ENCODE assay signal across 9 mouse cellular contexts in the genomic region with DNA sequence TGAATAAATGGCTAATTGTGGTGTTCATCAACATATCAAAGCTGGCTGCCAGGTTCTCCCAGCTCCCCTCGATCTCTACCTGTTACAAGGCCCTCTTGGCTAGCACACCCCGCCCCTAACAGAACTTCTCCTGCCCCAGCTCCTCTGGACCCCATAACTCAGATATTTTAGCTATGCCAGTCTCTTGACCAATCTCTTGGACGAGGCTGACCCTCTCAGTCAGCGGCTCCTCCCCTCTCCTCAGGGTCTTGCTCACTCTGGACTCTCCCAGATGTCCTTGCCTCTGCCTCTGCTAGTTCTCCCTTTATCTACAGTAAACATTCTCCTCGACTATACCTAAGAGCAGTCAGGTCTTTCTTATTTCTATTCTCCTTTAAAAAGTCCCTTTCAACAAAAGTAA. TPM values are rescaled to one million over a fixed set of nuclear protein-coding genes. Genes with fewer than 3 reads are reported as not detected.
DNase-seq lines count a peak whose midpoint lies in the region; ATAC-seq and TF ChIP-seq lines count a peak whose summit lies in the region.
"Had no signal": no experiment of that assay in that cellular context is flagged by ENCODE, and none has a peak within 500 bp of the region (broad histone marks: within the 10 kb centered on the region; RNA-seq: fewer than 3 reads in every experiment).

No protein-coding gene starts in this region.

- H3K27me3 ChIP-seq in forebrain, embryonic 14.5 days (replicated peaks; ENCODE audit: control insufficient read depth, insufficient read depth, low read length), result no peaks in the 10 kb centered on the region
- no peaks in the 10 kb centered on the region for H3K27me3 ChIP-seq in forebrain, postnatal 0 days (ENCODE audit: insufficient read depth, low read length)
- H3K27me3 ChIP-seq in lung, embryonic 14.5 days (ENCODE audit: insufficient read depth, low read length), result no peaks in the 10 kb centered on the region
- H3K27me3 ChIP-seq in liver, embryonic 16.5 days (ENCODE audit: control insufficient read depth, insufficient read depth, low read depth, low read length), result no peaks in the 10 kb centered on the region
- H3K27me3 ChIP-seq in midbrain, embryonic 13.5 days, result no peaks in the 10 kb centered on the region

- no peak for DNase-seq in forebrain, embryonic 14.5 days (ENCODE audit: low spot score)
- no peak for DNase-seq in forebrain, postnatal 0 days
- no peak for DNase-seq in lung, embryonic 14.5 days
- no peak for DNase-seq in lung, postnatal 14 days
- no peak for DNase-seq in urinary bladder, adult 2 months (ENCODE audit: low spot score)

- H3K27ac ChIP-seq in forebrain, embryonic 14.5 days (ENCODE audit: low read depth, low read length), result no peak overlapping the region
- no peak overlapping the region for H3K27ac ChIP-seq in forebrain, postnatal 0 days (ENCODE audit: low read depth, low read length)
- no peak overlapping the region for H3K27ac ChIP-seq in lung, embryonic 14.5 days (ENCODE audit: low read depth)
- peak overlapping the region; percentile 91 for H3K27ac ChIP-seq in liver, embryonic 16.5 days (ENCODE audit: low read length)
- H3K27ac ChIP-seq in midbrain, embryonic 13.5 days, result no peak overlapping the region

- no peaks in the 10 kb centered on the region for H3K9me3 ChIP-seq in forebrain, embryonic 14.5 days (replicated peaks; ENCODE audit: control insufficient read depth, low read length)
- no peaks in the 10 kb centered on the region for H3K9me3 ChIP-seq in forebrain, postnatal 0 days (ENCODE audit: low read length)
- H3K9me3 ChIP-seq in lung, embryonic 14.5 days (ENCODE audit: low read depth, low read length), result no peaks in the 10 kb centered on the region
- H3K9me3 ChIP-seq in liver, embryonic 16.5 days (replicated peaks; ENCODE audit: control insufficient read depth, low read length), result no peaks in the 10 kb centered on the region
- no peaks in the 10 kb centered on the region for H3K9me3 ChIP-seq in midbrain, embryonic 13.5 days

- peak overlapping the region; percentile 13; the same call in 1 of the 2 replicates for H3K9ac ChIP-seq in forebrain, embryonic 14.5 days (ENCODE audit: low read length)
- H3K9ac ChIP-seq in forebrain, postnatal 0 days, result no peak overlapping the region
- no peak overlapping the region for H3K9ac ChIP-seq in lung, embryonic 14.5 days
- H3K9ac ChIP-seq in liver, embryonic 16.5 days (ENCODE audit: low read depth, low read length), result peak overlapping the region; percentile 51
- H3K9ac ChIP-seq in midbrain, embryonic 13.5 days (replicated peaks), result no peak overlapping the region

- H3K4me3 ChIP-seq in forebrain, embryonic 14.5 days (ENCODE audit: low read depth, low read length), result no peak overlapping the region
- no peak overlapping the region for H3K4me3 ChIP-seq in forebrain, postnatal 0 days (ENCODE audit: low read depth, low read length)
- H3K4me3 ChIP-seq in lung, embryonic 14.5 days (ENCODE audit: low read depth, low read length), result no peak overlapping the region
- no peak overlapping the region for H3K4me3 ChIP-seq in liver, embryonic 16.5 days (ENCODE audit: low read depth, low read length)
- H3K4me3 ChIP-seq in midbrain, embryonic 13.5 days (replicated peaks), result no peak overlapping the region

- 37% methylated on average over 5 of the region's 5 CpGs for WGBS in forebrain, embryonic 14.5 days
- WGBS in forebrain, postnatal 0 days, result 43% methylated on average over 5 of the region's 5 CpGs
- 19% methylated on average over 5 of the region's 5 CpGs for WGBS in lung, embryonic 14.5 days
- WGBS in liver, embryonic 16.5 days (ENCODE audit: insufficient replicate concordance), result 39% methylated on average over 5 of the region's 5 CpGs
- 38% methylated on average over 5 of the region's 5 CpGs for WGBS in midbrain, embryonic 13.5 days

- H3K4me1 ChIP-seq in forebrain, embryonic 14.5 days (ENCODE audit: control insufficient read depth, insufficient read depth, low read length), result no peaks in the 10 kb centered on the region
- H3K4me1 ChIP-seq in forebrain, postnatal 0 days (ENCODE audit: insufficient read depth), result no peaks in the 10 kb centered on the region
- 0 out of 2 replicates have a peak, but pooled peaks cover 3% of the 10 kb centered on the region for H3K4me1 ChIP-seq in lung, embryonic 14.5 days (ENCODE audit: insufficient read depth)
- peaks cover 14% of the 10 kb centered on the region for H3K4me1 ChIP-seq in liver, embryonic 16.5 days (ENCODE audit: control insufficient read depth, low read depth, low read length)
- H3K4me1 ChIP-seq in midbrain, embryonic 13.5 days (replicated peaks), result no peaks in the 10 kb centered on the region

- no peak for ATAC-seq in forebrain, embryonic 14.5 days
- no peak for ATAC-seq in forebrain, postnatal 0 days
- ATAC-seq in lung, embryonic 14.5 days (ENCODE audit: insufficient read depth), result peak; percentile 71; the same call in 1 of the 2 replicates
- peak; percentile 73 for ATAC-seq in erythroblast, adult 5-6 weeks (replicated peaks; ENCODE audit: low FRiP score, poor library complexity, severe bottlenecking)
- peak; percentile 92 for ATAC-seq in liver, embryonic 16.5 days (ENCODE audit: low read depth)
- ATAC-seq in midbrain, embryonic 13.5 days, result no peak

- H3K4me2 ChIP-seq in forebrain, embryonic 14.5 days (ENCODE audit: low read length), result no peak overlapping the region
- H3K4me2 ChIP-seq in forebrain, postnatal 0 days (ENCODE audit: low read depth), result no peak overlapping the region
- no peak overlapping the region for H3K4me2 ChIP-seq in lung, embryonic 14.5 days
- H3K4me2 ChIP-seq in liver, embryonic 16.5 days (ENCODE audit: low read depth, low read length), result peak overlapping the region; percentile 45
- no peak overlapping the region for H3K4me2 ChIP-seq in midbrain, embryonic 13.5 days (replicated peaks)

- TF ChIP-seq CTCF in forebrain, postnatal 0 days (IDR thresholded peaks at IDR 0.05; ENCODE audit: low read depth), result no peak
- no peak for TF ChIP-seq CTCF in lung, embryonic 14.5 days (IDR thresholded peaks at IDR 0.05; ENCODE audit: low read depth)

- no peaks in the 10 kb centered on the region for H3K36me3 ChIP-seq in forebrain, embryonic 14.5 days (ENCODE audit: control insufficient read depth, insufficient read depth, low read length)
- H3K36me3 ChIP-seq in forebrain, postnatal 0 days (ENCODE audit: insufficient read depth), result no peaks in the 10 kb centered on the region
- H3K36me3 ChIP-seq in lung, embryonic 14.5 days (ENCODE audit: insufficient read depth), result no peaks in the 10 kb centered on the region
- H3K36me3 ChIP-seq in liver, embryonic 16.5 days (ENCODE audit: control insufficient read depth, insufficient read depth), result no peaks in the 10 kb centered on the region
- no peaks in the 10 kb centered on the region for H3K36me3 ChIP-seq in midbrain, embryonic 13.5 days

RNA-seq across cellular contexts. Expression of gene Rps3, which starts 17.1 kb away (rescaled TPM):
- polyA plus RNA-seq in forebrain, embryonic 14.5 days (2014; fragmentation: Nextera tagmentation; extraction: Ambion mirVana), result 577 and 687 TPM in 2 replicates
- total RNA-seq in forebrain, postnatal 0 days (2014; rRNA removed), result 1,114 and 1,634 TPM in 2 replicates
- 543 and 688 TPM in 2 replicates for polyA plus RNA-seq in forebrain, postnatal 0 days (2015; fragmentation: Nextera tagmentation; extraction: Ambion mirVana)
- polyA plus RNA-seq in lung, embryonic 14.5 days (2014; fragmentation: Nextera tagmentation; extraction: Ambion mirVana), result 922 and 969 TPM in 2 replicates
- 292 and 308 TPM in 2 replicates for total RNA-seq in erythroblast, adult 5-6 weeks (2015; ENCODE audit: low replicate concordance)
- 237 and 436 TPM in 2 replicates for total RNA-seq in erythroblast, adult 5-6 weeks (2017; ENCODE audit: low replicate concordance)
- 400 and 448 TPM in 2 replicates for polyA plus RNA-seq in liver, embryonic 16.5 days (2015; fragmentation: Nextera tagmentation; extraction: Ambion mirVana)
- 1,354 and 1,732 TPM in 2 replicates for polyA plus RNA-seq in urinary bladder, adult 2 months (2012; rRNA removed)
- 531 and 554 TPM in 2 replicates for polyA plus RNA-seq in midbrain, embryonic 13.5 days (2015; fragmentation: Nextera tagmentation; extraction: Ambion mirVana)

RNA-seq across cellular contexts. Expression of gene Arrb1, which starts 34.6 kb away (rescaled TPM):
- polyA plus RNA-seq in forebrain, embryonic 14.5 days (2014; fragmentation: Nextera tagmentation; extraction: Ambion mirVana), result 6.0 and 6.5 TPM in 2 replicates
- 88.0 and 102 TPM in 2 replicates for total RNA-seq in forebrain, postnatal 0 days (2014; rRNA removed)
- polyA plus RNA-seq in forebrain, postnatal 0 days (2015; fragmentation: Nextera tagmentation; extraction: Ambion mirVana), result 10.3 and 13.0 TPM in 2 replicates
- 7.0 and 7.8 TPM in 2 replicates for polyA plus RNA-seq in lung, embryonic 14.5 days (2014; fragmentation: Nextera tagmentation; extraction: Ambion mirVana)
- 185 and 204 TPM in 2 replicates for total RNA-seq in erythroblast, adult 5-6 weeks (2015; ENCODE audit: low replicate concordance)
- total RNA-seq in erythroblast, adult 5-6 weeks (2017; ENCODE audit: low replicate concordance), result 636 and 742 TPM in 2 replicates
- polyA plus RNA-seq in liver, embryonic 16.5 days (2015; fragmentation: Nextera tagmentation; extraction: Ambion mirVana), result 92.8 and 95.7 TPM in 2 replicates
- polyA plus RNA-seq in urinary bladder, adult 2 months (2012; rRNA removed), result 45.4 and 60.4 TPM in 2 replicates
- 14.0 and 14.8 TPM in 2 replicates for polyA plus RNA-seq in midbrain, embryonic 13.5 days (2015; fragmentation: Nextera tagmentation; extraction: Ambion mirVana)

RNA-seq across cellular contexts. Expression of gene Klhl35, which starts 34.9 kb away (rescaled TPM):
- polyA plus RNA-seq in forebrain, embryonic 14.5 days (2014; fragmentation: Nextera tagmentation; extraction: Ambion mirVana), result 3.8 and 4.5 TPM in 2 replicates
- total RNA-seq in forebrain, postnatal 0 days (2014; rRNA removed), result 3.8 and 4.5 TPM in 2 replicates
- 3.1 and 3.4 TPM in 2 replicates for polyA plus RNA-seq in forebrain, postnatal 0 days (2015; fragmentation: Nextera tagmentation; extraction: Ambion mirVana)
- 0.95 and 1.2 TPM in 2 replicates for polyA plus RNA-seq in lung, embryonic 14.5 days (2014; fragmentation: Nextera tagmentation; extraction: Ambion mirVana)
- 1.9 TPM in 1 of 2 replicates, not detected in the other for total RNA-seq in erythroblast, adult 5-6 weeks (2015; ENCODE audit: low replicate concordance)
- total RNA-seq in erythroblast, adult 5-6 weeks (2017; ENCODE audit: low replicate concordance), result not detected in 2 replicates
- polyA plus RNA-seq in liver, embryonic 16.5 days (2015; fragmentation: Nextera tagmentation; extraction: Ambion mirVana), result 0.15 TPM in 1 of 2 replicates, not detected in the other
- 0.81 and 1.5 TPM in 2 replicates for polyA plus RNA-seq in urinary bladder, adult 2 months (2012; rRNA removed)
- polyA plus RNA-seq in midbrain, embryonic 13.5 days (2015; fragmentation: Nextera tagmentation; extraction: Ambion mirVana), result 9.0 and 17.2 TPM in 2 replicates
- total RNA-seq: common myeloid progenitor, adult 5-6 weeks had no signal

Comparison
In these comparisons a context has a peak if more than half of its experiments do, and no peak if none do; other contexts are left out.
1. H3K9ac ChIP-seq: peak in forebrain, embryonic 14.5 days (single experiment) and liver, embryonic 16.5 days (single experiment); none in forebrain, postnatal 0 days (single experiment), lung, embryonic 14.5 days (single experiment) and midbrain, embryonic 13.5 days (single experiment).
2. ATAC-seq: peak in lung, embryonic 14.5 days (single experiment), erythroblast, adult 5-6 weeks (single experiment) and liver, embryonic 16.5 days (single experiment); none in forebrain, embryonic 14.5 days (single experiment), forebrain, postnatal 0 days (single experiment) and midbrain, embryonic 13.5 days (single experiment).